Mouse (Mus musculus) liver, postnatal 0 days (tissue): ENCODE data around the gene E130311K13Rik. TPM values are rescaled to one million over a fixed set of nuclear protein-coding genes. Genes with fewer than 3 reads are reported as not detected.
A peak's percentile ranks its signal among the peaks of the same experiment; 100 is the strongest.

Source experiments
- ATAC-seq: fragments of 200-750 bp; cut with Nextera tagmentation; 2 replicates; pipeline ENCODE4 v1.8.0; 2017; ENCODE audit warnings: mild to moderate bottlenecking, moderate library complexity
- DNase-seq: peaks from one replicate; pipeline ENCODE4 v3.0.0-alpha.2; 2016
- H3K27ac ChIP-seq: fragments of 300-500 bp; sonication (generic); 2 replicates; pipeline ENCODE4 v1.5.1; 2014; ENCODE audit warnings: antibody characterized with exemption, moderate library complexity, mild to moderate bottlenecking, low read depth
- H3K27me3 ChIP-seq: fragments of 300-500 bp; sonication (generic); 2 replicates; pipeline ENCODE4 v1.6.1; 2014; ENCODE audit warnings: low read length, control low read depth, mixed read lengths; ENCODE audit not compliant: insufficient read depth
- H3K36me3 ChIP-seq: fragments of 300-500 bp; sonication (generic); replicated peaks from 2 replicates; pipeline ENCODE4 v1.6.1; 2014; ENCODE audit warnings: mild to moderate bottlenecking, control low read depth, low read length, moderate library complexity, mixed read lengths; ENCODE audit not compliant: insufficient read depth
- H3K4me1 ChIP-seq: fragments of 300-500 bp; sonication (generic); 2 replicates; pipeline ENCODE4 v1.6.1; 2014; ENCODE audit warnings: antibody characterized with exemption, mild to moderate bottlenecking, control low read depth; ENCODE audit not compliant: insufficient read depth
- H3K4me2 ChIP-seq: fragments of 300-500 bp; sonication (generic); 2 replicates; pipeline ENCODE4 v1.6.1; 2014; ENCODE audit warnings: low read depth, mild to moderate bottlenecking, low read length, moderate library complexity, mixed read lengths
- H3K4me3 ChIP-seq: fragments of 300-500 bp; sonication (generic); 2 replicates; pipeline ENCODE4 v1.5.1; 2014; ENCODE audit warnings: low read depth, low read length
- H3K9ac ChIP-seq: fragments of 300-500 bp; sonication (generic); replicated peaks from 2 replicates; pipeline ENCODE4 v1.6.1; 2014; ENCODE audit warnings: mild to moderate bottlenecking, moderate library complexity
- H3K9me3 ChIP-seq: fragments of 300-500 bp; sonication (generic); 2 replicates; pipeline ENCODE4 v1.6.1; 2016; ENCODE audit warnings: mild to moderate bottlenecking, control low read depth, low read length, mixed read lengths
- CTCF ChIP-seq: sonication (generic); IDR thresholded peaks from 2 replicates; pipeline ENCODE4 v1.5.1; 2016; ENCODE audit warnings: antibody characterized with exemption, low read depth
- EP300 ChIP-seq: IDR thresholded peaks from 2 replicates; pipeline ENCODE4 v1.6.1; 2016; ENCODE audit warnings: antibody characterized with exemption, low read depth, mild to moderate bottlenecking
- WGBS: fragments of 180-500 bp; shearing (Covaris S2); extraction: QIAGEN DNeasy Blood & Tissue Kit; methylation state at CpG from one replicate; pipeline ENCODE4 v1.1.7; 2014; ENCODE audit not compliant: insufficient replicate concordance; 5-methylcytosine and 5-hydroxymethylcytosine counted together
- polyA plus RNA-seq: library from polyadenylated mRNA; unstranded; fragments of >200 nt; fragmentation: Nextera tagmentation; extraction: Ambion mirVana; gene quantifications from 2 replicates; pipeline ENCODE4 v1.2.1, GENCODE M21; 2015

The E130311K13Rik gene
- polyA plus RNA-seq, 1 experiment from 2014 or later = 3.2 TPM

DNA sequence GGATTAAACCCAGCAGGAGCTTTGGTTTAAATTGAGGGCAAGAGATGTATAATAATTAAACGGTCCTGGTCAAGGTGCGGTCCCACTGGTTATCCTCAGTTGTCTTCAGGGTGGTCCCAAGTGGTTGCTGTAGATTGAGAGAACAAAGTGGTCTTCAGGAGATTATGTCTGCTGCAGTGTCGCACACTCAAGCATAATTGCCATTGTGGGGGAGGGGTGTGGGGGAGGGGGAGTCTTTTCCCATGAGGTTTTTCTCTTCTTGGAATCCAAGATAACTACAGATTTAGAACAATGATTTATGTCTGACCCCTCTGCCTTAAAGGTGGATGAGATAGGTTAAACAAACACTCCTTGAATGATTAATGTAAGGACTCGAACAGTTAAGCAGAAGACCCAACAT, 19.0 kb downstream of the E130311K13Rik start:
- Histone ChIP-seq H3K36me3 (no peaks in the 10 kb centered on the region), H3K4me2 (no peak overlapping the region), H3K27ac (no peak overlapping the region), H3K4me1 (no peaks in the 10 kb centered on the region), H3K27me3 (no peaks in the 10 kb centered on the region), H3K4me3 (no peak overlapping the region), H3K9me3 (no peaks in the 10 kb centered on the region), H3K9ac (no peak overlapping the region)
- DNase-seq = no peak
- WGBS = 74% methylated on average over 4 of the region's 4 CpGs
- no peak for ATAC-seq
- TF ChIP-seq EP300 = no peak
- no peak for TF ChIP-seq CTCF

DNA sequence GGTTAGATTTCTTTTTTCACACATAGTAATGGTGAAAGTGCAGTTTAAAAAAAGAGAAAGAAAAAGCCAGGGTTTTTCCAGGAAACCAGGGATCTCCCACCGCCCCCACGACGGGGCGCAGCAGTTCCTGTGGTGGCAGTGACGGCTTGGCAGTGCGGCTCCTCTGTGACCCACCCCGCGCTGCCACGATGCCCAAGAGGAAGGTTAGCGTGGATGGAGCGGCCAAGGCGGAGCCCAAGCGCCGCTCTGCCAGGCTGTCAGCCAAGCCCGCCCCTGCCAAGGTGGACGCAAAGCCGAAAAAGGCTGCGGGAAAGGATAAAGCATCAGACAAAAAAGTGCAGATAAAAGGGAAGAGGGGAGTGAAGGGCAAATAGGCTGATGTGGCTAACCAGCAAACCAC, 24.0 kb downstream of the E130311K13Rik start:
- Histone ChIP-seq H3K27me3 (no peaks in the 10 kb centered on the region), H3K27ac (no peak overlapping the region), H3K9ac (no peak overlapping the region), H3K36me3 (no peaks in the 10 kb centered on the region), H3K4me2 (peak overlapping the region; percentile 56), H3K4me1 (no peaks in the 10 kb centered on the region), H3K9me3 (no peaks in the 10 kb centered on the region), H3K4me3 (peak overlapping the region; percentile 16; the same call in 1 of the 2 replicates)
- no peak for ATAC-seq
- 4% methylated on average over 18 of the region's 18 CpGs for WGBS
- DNase-seq = peak; percentile 20
- no peak for TF ChIP-seq EP300

- WGBS = 81% methylated on average over 2 of the region's 2 CpGs
- no peaks in the 10 kb centered on the region for H3K9me3 ChIP-seq
- no peak for DNase-seq
- H3K27me3 ChIP-seq = peaks cover 3% of the 10 kb centered on the region; the same call in 1 of the 2 replicates
- no peak overlapping the region for H3K4me2 ChIP-seq
- TF ChIP-seq CTCF = no peak
- no peak for TF ChIP-seq EP300
- no peak for ATAC-seq
- H3K36me3 ChIP-seq = no peaks in the 10 kb centered on the region
- H3K27ac ChIP-seq = no peak overlapping the region
- no peak overlapping the region for H3K9ac ChIP-seq
- H3K4me3 ChIP-seq = no peak overlapping the region
- H3K4me1 ChIP-seq = peaks cover 4% of the 10 kb centered on the region; the same call in 1 of the 2 replicates
Observed at GRCm38 (mm10) chr3:63904157-63904556, 25.1 kb downstream of the E130311K13Rik start.

DNA sequence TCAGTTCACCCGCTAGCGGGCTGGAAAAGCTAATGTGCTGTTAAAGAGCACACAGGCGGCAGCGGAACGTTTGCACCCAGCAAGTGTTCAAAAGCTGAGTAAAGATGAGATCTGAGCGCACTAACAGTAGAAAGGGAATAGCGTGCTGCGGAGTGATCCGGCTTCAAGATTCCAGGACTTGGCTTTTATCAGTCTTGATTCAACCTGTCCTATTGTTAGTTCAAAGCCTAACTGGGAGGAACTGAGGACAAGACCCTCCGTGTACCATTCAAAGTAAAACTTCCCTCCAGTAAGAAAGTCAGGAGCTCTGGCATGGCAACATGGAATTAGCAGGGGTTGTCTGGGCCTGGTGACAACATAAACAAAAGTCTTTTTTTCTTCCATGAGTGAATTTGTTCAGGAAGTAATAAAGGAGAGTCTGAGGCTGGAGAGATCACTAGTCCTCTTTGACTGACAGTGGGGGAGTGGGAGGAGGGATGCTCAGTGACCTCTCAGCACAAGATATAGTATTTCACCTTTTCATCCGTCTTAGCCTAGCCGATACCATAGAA, 29.2 kb downstream of the E130311K13Rik start:
- Histone ChIP-seq H3K36me3 (no peaks in the 10 kb centered on the region), H3K4me1 (peaks cover 6% of the 10 kb centered on the region), H3K9ac (no peak overlapping the region), H3K4me2 (peak overlapping the region; percentile 94), H3K4me3 (peak overlapping the region; percentile 54; the same call in 1 of the 2 replicates), H3K27me3 (peaks cover 9% of the 10 kb centered on the region), H3K27ac (no peak overlapping the region), H3K9me3 (no peaks in the 10 kb centered on the region)
- no peak for TF ChIP-seq EP300
- TF ChIP-seq CTCF = no peak
- DNase-seq = no peak
- 9% methylated on average over 12 of the region's 12 CpGs for WGBS
- ATAC-seq = no peak

- ATAC-seq (peak; percentile 75), DNase-seq (peak; percentile 39)
- no peaks in the 10 kb centered on the region for H3K9me3 ChIP-seq
- H3K9ac ChIP-seq = peak within 1 kb of the TSS; percentile 23; the same call in 1 of the 2 replicates
- peak within 1 kb of the TSS; percentile 94 for H3K4me2 ChIP-seq
- TF ChIP-seq EP300 (no peak), CTCF (no peak)
- H3K4me3 ChIP-seq = peak within 1 kb of the TSS; percentile 54
- no peaks in the 10 kb centered on the region for H3K36me3 ChIP-seq
- peaks cover 6% of the 10 kb centered on the region for H3K4me1 ChIP-seq
- H3K27me3 ChIP-seq = peaks cover 9% of the 10 kb centered on the region
- H3K27ac ChIP-seq = no peak within 1 kb of the TSS
- under 1% methylated on average over 12 of the region's 12 CpGs for WGBS
Observed at GRCm38 (mm10) chr3:63899309-63899695, 30.0 kb downstream of the E130311K13Rik start, which contains the start of gene Plch1. TSS of gene Plch1 (minus strand) at chr3:63899472.

DNA sequence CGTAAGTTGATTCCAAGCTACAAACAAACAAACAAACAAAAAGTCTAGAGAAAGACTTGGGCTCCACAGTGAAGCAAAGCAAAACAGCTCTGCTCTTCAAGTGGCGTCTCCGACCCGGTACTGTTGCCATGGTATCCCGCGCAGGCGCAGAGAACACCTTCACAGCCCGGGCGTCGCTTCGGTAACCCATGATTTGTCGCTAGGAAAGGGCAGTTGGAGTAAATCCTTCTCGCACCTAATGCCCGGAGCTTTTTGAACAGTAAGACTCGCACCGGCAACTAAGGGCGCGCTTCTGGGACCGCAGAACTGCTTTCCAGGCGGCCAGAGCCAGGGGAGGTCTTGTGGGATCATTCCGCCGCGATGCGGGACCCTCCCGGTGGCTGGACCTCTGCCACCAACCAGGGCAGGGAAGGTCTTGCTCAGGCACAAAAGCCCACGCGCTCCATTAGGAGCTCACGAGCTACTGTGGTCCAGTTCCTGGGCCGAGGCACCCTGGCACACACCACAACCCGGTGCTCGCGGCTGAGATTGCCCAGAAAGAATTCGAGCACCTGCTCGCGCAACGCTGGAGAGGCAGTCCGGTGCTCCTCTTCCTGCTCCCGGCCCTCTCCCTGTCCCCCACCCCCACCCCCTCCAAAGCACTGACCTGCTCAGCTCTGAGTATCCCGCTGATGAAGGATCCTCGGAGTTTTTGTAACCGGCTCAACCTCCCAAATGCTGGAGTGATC, 30.5 kb downstream of the E130311K13Rik start:
- Histone ChIP-seq H3K4me1 (peaks cover 6% of the 10 kb centered on the region), H3K27ac (no peak overlapping the region), H3K9me3 (no peaks in the 10 kb centered on the region), H3K4me2 (peak overlapping the region; percentile 94), H3K36me3 (no peaks in the 10 kb centered on the region), H3K9ac (peak overlapping the region; percentile 23; the same call in 1 of the 2 replicates), H3K4me3 (peak overlapping the region; percentile 54), H3K27me3 (peaks cover 9% of the 10 kb centered on the region)
- under 1% methylated on average over 41 of the region's 41 CpGs for WGBS
- DNase-seq (peak; percentile 68), ATAC-seq (peak; percentile 74)
- TF ChIP-seq EP300 (no peak), CTCF (no peak)
